Mouse (Mus musculus): Measurements from ENCODE around the gene Endov.

GRCm38 (mm10) chr11:119552902-119553802, 62.0 kb downstream of the Endov start:
- TF ChIP-seq CTCF (IDR thresholded peaks at IDR 0.05; ENCODE audit: insufficient read depth, low read length) (no peak), POLR2A (IDR thresholded peaks at IDR 0.05; ENCODE audit: borderline replicate concordance, extremely low read depth, low read depth, low read length) (no peak)

Data from lung, adult 2 months (tissue).